In the genomic region with DNA sequence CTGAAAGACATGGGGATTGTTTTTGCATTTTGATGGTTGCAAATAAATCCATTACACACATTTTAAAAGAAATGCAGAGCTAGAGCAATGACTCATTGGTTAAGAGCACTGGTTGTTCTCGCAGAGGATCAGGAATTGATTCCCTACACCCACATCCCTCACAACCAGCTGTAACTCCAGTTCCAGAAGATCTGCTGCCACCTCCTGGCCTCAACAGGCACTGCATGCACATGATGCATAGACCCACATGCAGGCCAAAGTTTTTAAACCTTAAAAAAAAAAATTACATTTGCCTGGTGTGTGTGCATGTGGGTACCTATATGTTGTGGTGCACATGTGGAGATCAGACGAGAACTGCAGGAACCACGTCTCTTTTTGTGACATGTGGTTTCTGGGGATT, we compare ENCODE assay signal across 10 mouse cellular contexts. TPM values are rescaled to one million over a fixed set of nuclear protein-coding genes. Genes with fewer than 3 reads are reported as not detected.
A peak's percentile ranks its signal among the peaks of the same experiment; 100 is the strongest.
DNase-seq lines count a peak whose midpoint lies in the region; ATAC-seq and TF ChIP-seq lines count a peak whose summit lies in the region.
"Had no signal": no experiment of that assay in that cellular context is flagged by ENCODE, and none has a peak within 500 bp of the region (broad histone marks: within the 10 kb centered on the region; RNA-seq: fewer than 3 reads in every experiment).

No protein-coding gene starts in this region.

- DNase-seq in adrenal gland, adult 18-20 months (ENCODE audit: low spot score in 2 of 2) = peak; percentile 42
- DNase-seq in adrenal gland, adult 2 months = no peak
- no peak for DNase-seq in layer of hippocampus, adult 2 months (ENCODE audit: low spot score in 2 of 2)
- no peak for DNase-seq in layer of hippocampus, adult 8-10 months (ENCODE audit: low spot score in 2 of 2)
- peak; percentile 29 for DNase-seq in T-cell, adult 2 months (ENCODE audit: low spot score)

- no peak overlapping the region for H3K27ac ChIP-seq in layer of hippocampus, adult 2 months

- TF ChIP-seq CTCF in layer of hippocampus, adult 2 months (conservative IDR thresholded peaks at IDR 0.05) = peak; percentile 73

- ATAC-seq in granulocyte monocyte progenitor cell, adult 5-6 weeks (replicated peaks; ENCODE audit: poor library complexity, severe bottlenecking) = peak; percentile 59; the same call in 1 of the 2 replicates
- ATAC-seq in monocyte, adult 5-6 weeks (replicated peaks; ENCODE audit: insufficient number of reproducible peaks, low FRiP score, low TSS enrichment, poor library complexity, severe bottlenecking) = 0 out of 2 replicates have a peak, but pooled peaks have one; percentile 45
- ATAC-seq in activated CD4-positive, CD25-positive, alpha-beta regulatory T cell, adult 4 months = no peak

- H3K4me3 ChIP-seq in layer of hippocampus, adult 2 months = no peak overlapping the region
- H3K4me3 ChIP-seq: myocyte had no signal

RNA-seq across cellular contexts. Expression of a gene that starts 17.7 kb away (rescaled TPM):
- total RNA-seq in adrenal gland, adult 18-20 months (2021) = 1 to 10 TPM in 1 of 2 experiments, under 1 TPM in 1; 0.83 to 2.5 TPM
- 1 to 10 TPM in 1 of 2 experiments, under 1 TPM in 1; 0.45 to 2.8 TPM for total RNA-seq in adrenal gland, adult 2 months (2021)
- 0.96 and 2.6 TPM in 2 replicates for polyA plus RNA-seq in adrenal gland, adult 2 months (2012; rRNA removed)
- total RNA-seq in layer of hippocampus, adult 2 months (2021) = not detected
- total RNA-seq in layer of hippocampus, adult 8-10 months (2022) = under 1 TPM in 1 of 4 experiments, not detected in 3; 0.32 TPM
- 3.9 TPM in 1 of 2 replicates, not detected in the other for total RNA-seq in granulocyte monocyte progenitor cell, adult 5-6 weeks (2014; fragmentation: Nextera tagmentation)
- total RNA-seq in granulocyte monocyte progenitor cell, adult 5-6 weeks (2017) = not detected in 2 replicates
- total RNA-seq in monocyte, adult 5-6 weeks (2017) = 2.8 TPM in 1 of 3 replicates, not detected in the others
- not detected for polyA plus RNA-seq in activated CD4-positive, CD25-positive, alpha-beta regulatory T cell, adult 4 months (2017; shearing (Covaris generic))

RNA-seq across cellular contexts. Expression of a gene that starts 20.0 kb away (rescaled TPM):
- total RNA-seq in adrenal gland, adult 18-20 months (2021) = 1 to 10 TPM; 3.8 to 9.2 TPM
- total RNA-seq in adrenal gland, adult 2 months (2021) = 1 to 10 TPM; 3.5 to 8.1 TPM
- polyA plus RNA-seq in adrenal gland, adult 2 months (2012; rRNA removed) = 2.2 and 2.3 TPM in 2 replicates
- under 1 TPM in 1 of 2 experiments, not detected in 1; 0.46 TPM for total RNA-seq in layer of hippocampus, adult 2 months (2021)
- total RNA-seq in layer of hippocampus, adult 8-10 months (2022) = 1 to 10 TPM in 1 of 4 experiments, under 1 TPM in 2, not detected in 1; 0.45 to 1.9 (median 0.52) TPM
- 11.3 and 13.2 TPM in 2 replicates for total RNA-seq in granulocyte monocyte progenitor cell, adult 5-6 weeks (2014; fragmentation: Nextera tagmentation)
- 36.5 and 37.9 TPM in 2 replicates for total RNA-seq in granulocyte monocyte progenitor cell, adult 5-6 weeks (2017)
- total RNA-seq in monocyte, adult 5-6 weeks (2017) = 0.38 to 0.39 TPM in 2 of 3 replicates, not detected in the other
- polyA plus RNA-seq in activated CD4-positive, CD25-positive, alpha-beta regulatory T cell, adult 4 months (2017; shearing (Covaris generic)) = under 1 TPM in 1 of 2 experiments, not detected in 1; 0.21 TPM

RNA-seq across cellular contexts. Expression of a gene that starts 45.9 kb away (rescaled TPM):
- total RNA-seq in adrenal gland, adult 18-20 months (2021) = 1 to 10 TPM; 2.5 to 9.2 TPM
- 1 to 10 TPM; 1.9 to 6.1 TPM for total RNA-seq in adrenal gland, adult 2 months (2021)
- polyA plus RNA-seq in adrenal gland, adult 2 months (2012; rRNA removed) = 1.2 and 1.7 TPM in 2 replicates
- total RNA-seq in layer of hippocampus, adult 2 months (2021) = 1 to 10 TPM in 1 of 2 experiments, under 1 TPM in 1; 0.67 to 1.5 TPM
- total RNA-seq in layer of hippocampus, adult 8-10 months (2022) = 1 to 10 TPM; 1.1 to 1.8 (median 1.4) TPM
- 6.9 and 11.3 TPM in 2 replicates for total RNA-seq in granulocyte monocyte progenitor cell, adult 5-6 weeks (2014; fragmentation: Nextera tagmentation)
- 9.8 and 13.9 TPM in 2 replicates for total RNA-seq in granulocyte monocyte progenitor cell, adult 5-6 weeks (2017)
- total RNA-seq in monocyte, adult 5-6 weeks (2017) = 5.3 to 21.7 TPM (median 15.6 TPM) in 3 replicates
- not detected for polyA plus RNA-seq in activated CD4-positive, CD25-positive, alpha-beta regulatory T cell, adult 4 months (2017; shearing (Covaris generic))

RNA-seq across cellular contexts. Expression of a gene that starts 56.3 kb away (rescaled TPM):
- total RNA-seq in adrenal gland, adult 18-20 months (2021) = under 1 TPM in 1 of 2 experiments, not detected in 1; 0.50 TPM
- 1 to 10 TPM in 1 of 2 experiments, not detected in 1; 1.7 TPM for total RNA-seq in adrenal gland, adult 2 months (2021)
- polyA plus RNA-seq in adrenal gland, adult 2 months (2012; rRNA removed) = 0.08 TPM in 1 of 2 replicates, not detected in the other
- 1 to 10 TPM in 1 of 2 experiments, under 1 TPM in 1; 0.52 to 1.7 TPM for total RNA-seq in layer of hippocampus, adult 2 months (2021)
- total RNA-seq in layer of hippocampus, adult 8-10 months (2022) = 1 to 10 TPM in 1 of 4 experiments, under 1 TPM in 3; 0.79 to 3.0 (median 0.90) TPM
- total RNA-seq in granulocyte monocyte progenitor cell, adult 5-6 weeks (2014; fragmentation: Nextera tagmentation) = not detected in 2 replicates
- total RNA-seq in granulocyte monocyte progenitor cell, adult 5-6 weeks (2017) = not detected in 2 replicates
- total RNA-seq in monocyte, adult 5-6 weeks (2017) = not detected in 3 replicates
- not detected for polyA plus RNA-seq in activated CD4-positive, CD25-positive, alpha-beta regulatory T cell, adult 4 months (2017; shearing (Covaris generic))
- polyA plus RNA-seq: heart, embryonic 16.5 days had no signal

Comparison
In these comparisons a context has a peak if more than half of its experiments do, and no peak if none do; other contexts are left out.
1. DNase-seq: peak in adrenal gland, adult 18-20 months (2 of 2) and T-cell, adult 2 months (single experiment); none in adrenal gland, adult 2 months (single experiment), layer of hippocampus, adult 2 months (0 of 2) and layer of hippocampus, adult 8-10 months (0 of 2).